Mouse (Mus musculus): ENCODE measurements around the gene Camsap1. TPM values are rescaled to one million over a fixed set of nuclear protein-coding genes. Genes with fewer than 3 reads are reported as not detected.
A peak's percentile ranks its signal among the peaks of the same experiment; 100 is the strongest.

The Camsap1 gene
- total and polyA plus RNA-seq, 3 experiments = 6.2 to 22.1 (median 17.2) TPM

DNA sequence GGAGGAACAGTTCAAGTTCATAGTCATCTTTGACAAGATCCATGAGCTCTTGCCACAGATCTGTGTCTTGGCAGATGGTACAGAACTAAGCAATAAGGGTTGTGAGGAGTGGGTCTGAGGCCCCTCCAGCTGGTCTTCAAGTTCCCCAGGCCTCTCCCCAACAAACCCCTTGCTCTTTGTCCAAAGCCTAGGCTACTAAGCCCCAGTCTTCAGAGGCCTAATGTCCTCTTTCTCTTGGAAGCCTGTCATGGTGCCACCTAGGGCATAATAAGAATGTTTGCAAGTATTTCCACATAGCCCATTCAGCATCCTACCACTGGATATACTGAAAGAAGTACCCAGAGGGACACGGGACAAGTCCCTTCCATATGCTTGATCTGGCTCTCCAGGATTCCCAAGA, 39.5 kb upstream of the Camsap1 start:
- peaks cover 0 to 10% of the 10 kb centered on the region in 2 experiments for H3K36me3 ChIP-seq (replicated peaks in 1 of 2; ENCODE audit: control insufficient read depth in 1 of 2, insufficient read depth in 1 of 2, low read length in 1 of 2)
- no peak for DNase-seq (ENCODE audit: extremely low read depth)
- H3K9ac ChIP-seq (ENCODE audit: insufficient read depth, low read depth) = no peak overlapping the region
- peaks cover 21% of the 10 kb centered on the region for H3K27me3 ChIP-seq (replicated peaks)
- no peaks in the 10 kb centered on the region for H3K9me3 ChIP-seq (replicated peaks; ENCODE audit: low read length)
- no peak overlapping the region for H3K27ac ChIP-seq (ENCODE audit: insufficient read depth, low read depth)
- H3K4me2 ChIP-seq (ENCODE audit: insufficient read depth, low read depth, poor library complexity, severe bottlenecking) = no peak overlapping the region
- in situ Hi-C loops (cut with MboI; ENCODE audit: low pct_ligation_motif_present, low pct_unique_long_range_greater_than_20kb, low sequenced_read_pairs) = loop anchor here (10.0 kb wide), 2 partner anchors 122 to 188 kb away; no protein-coding TSS in a partner anchor
- peaks cover 9 to 32% of the 10 kb centered on the region in 2 experiments for H3K4me1 ChIP-seq (ENCODE audit: control insufficient read depth in 1 of 2, insufficient read depth in 2 of 2)
- H3K79me2 ChIP-seq (replicated peaks; ENCODE audit: control insufficient read depth, extremely low read depth, insufficient read depth, poor library complexity, severe bottlenecking) = peaks cover 20% of the 10 kb centered on the region
- TF ChIP-seq MXI1 (IDR thresholded peaks at IDR 0.05; ENCODE audit: low read depth, low read length) = no peak
- peak in 1 of 2 experiments; percentile 23; a peak in 1 of 4 replicates for TF ChIP-seq CTCF (conservative IDR thresholded peaks at IDR 0.05 in 1 of 2, IDR thresholded peaks at IDR 0.05 in 1 of 2; ENCODE audit: low read depth in 2 of 2, low read length in 2 of 2)
- dilution Hi-C loops (cut with MboI; ENCODE audit: extremely low pct_ligation_motif_present, extremely low pct_unique_long_range_greater_than_20kb, low sequenced_read_pairs) = no loop called here
- H3K4me3 ChIP-seq (replicated peaks in 1 of 3; ENCODE audit: low read depth in 2 of 3, low read length in 2 of 3, poor library complexity in 1 of 3) = no peak overlapping the region

DNA sequence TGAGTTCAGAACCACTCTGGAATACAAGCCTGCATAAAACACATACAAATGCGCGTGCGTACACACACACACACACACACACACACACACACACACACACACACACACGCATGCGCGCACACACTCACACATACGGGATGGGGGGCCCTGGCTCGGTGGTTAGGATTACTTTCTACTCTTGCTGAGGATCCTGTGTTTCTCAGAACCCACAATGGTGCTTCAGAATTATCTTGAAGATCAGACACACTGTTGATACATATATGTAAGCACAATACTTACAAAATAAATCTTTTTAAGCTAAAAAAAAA, 39.1 kb upstream of the Camsap1 start:
- peak; percentile 61 for TF ChIP-seq NRF1 (IDR thresholded peaks at IDR 0.05; ENCODE audit: low read depth, low read length)
- TF ChIP-seq KAT2A (IDR thresholded peaks at IDR 0.05; ENCODE audit: insufficient replicate concordance, low read length) = no peak
- TF ChIP-seq USF2 (conservative IDR thresholded peaks at IDR 0.05; ENCODE audit: low read depth, low read length) = no peak
- TF ChIP-seq SMC3 (IDR thresholded peaks at IDR 0.05; ENCODE audit: low read depth, low read length) = no peak
- Histone ChIP-seq H3K9me3 (replicated peaks; ENCODE audit: low read length) (no peaks in the 10 kb centered on the region), H3K4me1 (ENCODE audit: control insufficient read depth in 1 of 2, insufficient read depth in 2 of 2) (peaks cover 9 to 36% of the 10 kb centered on the region in 2 experiments), H3K79me2 (replicated peaks; ENCODE audit: control insufficient read depth, extremely low read depth, insufficient read depth, poor library complexity, severe bottlenecking) (peaks cover 21% of the 10 kb centered on the region), H3K9ac (ENCODE audit: insufficient read depth, low read depth) (peak overlapping the region; percentile 30; the same call in 1 of the 2 replicates), H3K36me3 (replicated peaks in 1 of 2; ENCODE audit: control insufficient read depth in 1 of 2, insufficient read depth in 1 of 2, low read length in 1 of 2) (peaks cover 0 to 14% of the 10 kb centered on the region in 2 experiments), H3K4me3 (replicated peaks in 1 of 3; ENCODE audit: low read depth in 2 of 3, low read length in 2 of 3, poor library complexity in 1 of 3) (peak overlapping the region; percentile 53 to 62 (median 53)), H3K27ac (ENCODE audit: insufficient read depth, low read depth) (no peak overlapping the region; the same call in 1 of the 2 replicates), H3K4me2 (ENCODE audit: insufficient read depth, low read depth, poor library complexity, severe bottlenecking) (peak overlapping the region; percentile 94), H3K27me3 (replicated peaks) (peaks cover 18% of the 10 kb centered on the region)
- in situ Hi-C loops (cut with MboI; ENCODE audit: low pct_ligation_motif_present, low pct_unique_long_range_greater_than_20kb, low sequenced_read_pairs) = loop anchor here (10.0 kb wide), 2 partner anchors 123 to 187 kb away; no protein-coding TSS in a partner anchor
- DNase-seq (ENCODE audit: extremely low read depth) = no peak
- dilution Hi-C loops (cut with MboI; ENCODE audit: extremely low pct_ligation_motif_present, extremely low pct_unique_long_range_greater_than_20kb, low sequenced_read_pairs) = no loop called here

DNA sequence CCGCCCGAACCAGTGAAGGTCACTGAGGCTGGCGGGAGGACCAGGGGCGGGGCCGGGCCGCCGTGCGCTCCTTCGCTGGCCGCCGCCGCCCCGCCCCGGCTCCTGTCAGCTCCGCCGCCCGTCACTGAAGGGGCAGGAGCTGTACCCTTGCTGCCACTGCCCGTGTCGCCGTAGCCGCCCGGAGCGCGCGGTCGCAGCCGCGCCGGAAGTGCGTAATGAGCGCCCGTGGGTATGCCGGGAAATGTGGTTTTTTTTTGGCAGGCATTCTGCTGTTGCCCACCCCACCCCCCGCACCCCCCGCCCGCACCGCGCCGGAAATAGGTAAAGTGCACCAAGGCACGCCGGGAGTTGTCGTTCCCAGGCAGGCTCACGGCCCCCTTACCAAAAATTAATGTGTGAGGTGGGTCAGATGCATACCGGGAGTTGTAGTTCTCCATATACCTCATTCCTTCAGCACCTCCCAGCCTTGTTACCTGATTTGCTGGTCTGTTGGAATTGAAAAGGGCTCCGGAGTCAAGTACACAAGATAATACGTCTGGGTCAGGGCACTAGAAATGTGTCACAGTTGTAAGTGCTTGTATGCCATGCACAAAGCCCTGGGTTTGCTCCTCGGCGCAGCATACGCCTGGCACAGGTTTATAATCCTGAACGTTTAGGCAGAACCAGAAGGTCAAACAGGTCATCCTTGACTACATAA, 38.6 kb upstream of the Camsap1 start, which contains the start of gene Ubac1:
Ubac1 (minus strand) TSS at position 187 of the 697 bp plus-strand sequence.
- Histone ChIP-seq H3K4me3 (replicated peaks in 1 of 3; ENCODE audit: low read depth in 2 of 3, low read length in 2 of 3, poor library complexity in 1 of 3) (peak within 1 kb of the TSS; percentile 82 to 100 (median 94)), H3K9ac (ENCODE audit: insufficient read depth, low read depth) (peak within 1 kb of the TSS; percentile 93), H3K9me3 (replicated peaks; ENCODE audit: low read length) (no peaks in the 10 kb centered on the region), H3K36me3 (replicated peaks in 1 of 2; ENCODE audit: control insufficient read depth in 1 of 2, insufficient read depth in 1 of 2, low read length in 1 of 2) (peaks cover 0 to 19% of the 10 kb centered on the region in 2 experiments), H3K4me2 (ENCODE audit: insufficient read depth, low read depth, poor library complexity, severe bottlenecking) (peak within 1 kb of the TSS; percentile 99), H3K4me1 (ENCODE audit: control insufficient read depth in 1 of 2, insufficient read depth in 2 of 2) (peaks cover 9 to 41% of the 10 kb centered on the region in 2 experiments), H3K79me2 (replicated peaks; ENCODE audit: control insufficient read depth, extremely low read depth, insufficient read depth, poor library complexity, severe bottlenecking) (peaks cover 21% of the 10 kb centered on the region), H3K27ac (ENCODE audit: insufficient read depth, low read depth) (peak within 1 kb of the TSS; percentile 72), H3K27me3 (replicated peaks) (peaks cover 15% of the 10 kb centered on the region)
- DNase-seq (ENCODE audit: extremely low read depth) = peak; percentile 89
- in situ Hi-C loops (cut with MboI; ENCODE audit: low pct_ligation_motif_present, low pct_unique_long_range_greater_than_20kb, low sequenced_read_pairs) = loop anchor here (10.0 kb wide), 2 partner anchors 123 to 187 kb away; no protein-coding TSS in a partner anchor
- dilution Hi-C loops (cut with MboI; ENCODE audit: extremely low pct_ligation_motif_present, extremely low pct_unique_long_range_greater_than_20kb, low sequenced_read_pairs) = no loop called here
- peak; percentile 93 for TF ChIP-seq MAZ (IDR thresholded peaks at IDR 0.05; ENCODE audit: low read depth, low read length)
- no peak for TF ChIP-seq E2F4 (IDR thresholded peaks at IDR 0.05; ENCODE audit: insufficient replicate concordance, low read depth, low read length)
- TF ChIP-seq JUN (IDR thresholded peaks at IDR 0.05; ENCODE audit: insufficient read depth, low read depth, low read length) = no peak
- 0 out of 2 replicates have a peak, but pooled peaks have one; percentile 33 for TF ChIP-seq MAX (IDR thresholded peaks at IDR 0.05; ENCODE audit: low read length)
- TF ChIP-seq PAX5 (IDR thresholded peaks at IDR 0.05; ENCODE audit: low read length) = no peak
- TF ChIP-seq IRF4 (IDR thresholded peaks at IDR 0.05; ENCODE audit: low read depth, low read length) = peak; percentile 31; the same call in 1 of the 2 replicates
- no peak for TF ChIP-seq RCOR1 (conservative IDR thresholded peaks at IDR 0.05; ENCODE audit: low read depth, low read length)
- peak; percentile 96 for TF ChIP-seq HCFC1 (IDR thresholded peaks at IDR 0.05; ENCODE audit: low read depth, low read length)
- TF ChIP-seq ELF1 (IDR thresholded peaks at IDR 0.05; ENCODE audit: low read depth, low read length) = peak; percentile 71
- TF ChIP-seq CHD2 (IDR thresholded peaks at IDR 0.05; ENCODE audit: low read length) = peak; percentile 44; the same call in 1 of the 2 replicates
- peak; percentile 90; the same call in 1 of the 2 replicates for TF ChIP-seq KAT2A (IDR thresholded peaks at IDR 0.05; ENCODE audit: insufficient replicate concordance, low read length)
- TF ChIP-seq GABPA (IDR thresholded peaks at IDR 0.05; ENCODE audit: insufficient replicate concordance, low read depth, low read length) = peak; percentile 55; the same call in 1 of the 2 replicates
- 0 out of 2 replicates have a peak, but pooled peaks have one; percentile 74 for TF ChIP-seq MXI1 (IDR thresholded peaks at IDR 0.05; ENCODE audit: low read depth, low read length)
- TF ChIP-seq RAD21 (IDR thresholded peaks at IDR 0.05; ENCODE audit: low read depth, low read length) = no peak
- 0 out of 2 replicates have a peak, but pooled peaks have one; percentile 28 for TF ChIP-seq MYC (IDR thresholded peaks at IDR 0.05; ENCODE audit: low read depth, low read length)
- TF ChIP-seq TCF12 (IDR thresholded peaks at IDR 0.05; ENCODE audit: low read depth, low read length) = peak; percentile 68
- TF ChIP-seq NELFE (IDR thresholded peaks at IDR 0.05; ENCODE audit: low read depth, low read length) = peak; percentile 44; the same call in 1 of the 2 replicates
- TF ChIP-seq MAFK (IDR thresholded peaks at IDR 0.05; ENCODE audit: insufficient replicate concordance, low read length) = no peak

Data from CH12.LX (cell line).